Mouse (Mus musculus): ENCODE measurements around the gene Foxb1.

Foxb1 gene

DNA sequence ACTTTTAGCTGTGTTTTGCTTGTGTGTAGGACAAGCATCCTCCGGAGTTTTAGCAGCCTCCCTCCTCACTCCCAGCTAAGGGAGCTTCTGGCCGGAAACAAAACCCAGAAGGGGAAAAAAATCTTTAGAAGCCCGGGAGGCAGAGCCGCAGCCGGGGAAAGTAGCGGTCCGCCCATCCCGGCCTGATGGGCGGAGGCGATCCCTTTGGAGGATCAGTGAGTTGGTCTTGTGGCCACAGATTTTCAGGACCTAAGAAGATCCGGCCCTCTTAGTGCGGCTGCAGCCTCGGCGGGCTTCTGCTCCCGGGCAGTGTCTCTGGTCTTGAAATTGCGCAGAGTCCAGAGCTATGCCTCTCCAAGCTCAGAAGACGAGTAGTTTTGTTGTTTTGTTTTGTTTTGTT lies 2.2 kb downstream of the Foxb1 start:
- no peak for ATAC-seq (ENCODE audit: insufficient number of reproducible peaks, low FRiP score, low TSS enrichment)

DNA sequence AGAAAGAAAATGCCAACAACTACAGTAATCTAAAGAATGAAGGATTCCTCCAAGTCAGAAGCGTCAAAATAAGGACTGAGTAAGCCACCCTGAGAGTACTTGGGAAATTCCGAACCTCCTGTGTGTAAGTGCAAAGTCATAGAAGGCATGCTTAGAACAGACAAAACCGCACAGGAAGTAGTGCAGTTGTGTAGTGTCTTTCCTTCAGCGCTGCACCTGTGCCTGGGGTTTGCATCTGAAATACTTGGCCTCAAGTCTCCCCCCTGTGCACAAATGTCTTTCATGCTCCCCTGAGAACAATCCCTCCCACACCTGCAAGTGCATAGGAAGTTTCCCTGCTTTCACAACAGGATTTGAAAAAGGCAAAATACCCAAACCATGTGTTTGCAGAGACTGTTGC lies 3.5 kb downstream of the Foxb1 start:
- no peak for ATAC-seq (ENCODE audit: insufficient number of reproducible peaks, low FRiP score, low TSS enrichment)

DNA sequence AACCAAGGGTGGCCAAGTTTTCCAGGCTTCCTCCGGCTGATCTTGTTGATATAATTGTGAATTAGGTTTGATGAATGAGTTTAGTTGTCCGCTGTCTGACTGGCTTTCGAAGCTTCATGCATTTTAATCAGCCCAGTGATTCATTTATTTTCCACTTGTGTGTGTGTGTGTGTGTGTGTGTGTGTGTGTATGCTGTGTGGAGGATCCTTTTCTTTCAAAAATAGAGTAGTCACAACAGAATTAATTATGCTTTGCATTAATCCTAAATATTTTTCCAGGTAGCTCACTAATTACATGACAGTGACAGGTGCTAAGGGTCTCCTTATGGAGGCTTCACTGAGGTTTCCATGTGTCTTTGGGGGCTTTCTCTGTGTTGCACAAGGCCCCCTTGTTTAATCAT lies 4.3 kb downstream of the Foxb1 start:
- ATAC-seq (ENCODE audit: insufficient number of reproducible peaks, low FRiP score, low TSS enrichment): no peak

DNA sequence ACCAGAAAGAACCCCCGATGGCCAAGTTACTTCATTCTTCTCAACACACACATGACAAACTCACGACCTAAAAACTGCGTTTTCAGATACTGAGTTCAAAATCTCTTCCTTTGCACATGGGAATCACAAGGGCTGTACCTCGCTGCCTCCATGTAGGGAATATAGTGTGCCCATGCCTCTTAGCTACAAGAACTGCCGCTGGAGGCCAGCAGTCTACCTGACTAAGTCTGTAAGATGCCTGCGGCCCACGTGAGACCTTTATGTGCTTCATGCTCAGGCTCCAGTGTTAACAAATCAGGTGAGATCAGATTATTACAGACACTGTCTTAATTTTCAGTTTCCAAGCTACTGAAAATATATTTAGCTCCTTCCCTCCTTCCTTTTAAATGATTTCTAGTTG lies 4.7 kb downstream of the Foxb1 start:
- no peak for ATAC-seq (ENCODE audit: insufficient number of reproducible peaks, low FRiP score, low TSS enrichment)

DNA sequence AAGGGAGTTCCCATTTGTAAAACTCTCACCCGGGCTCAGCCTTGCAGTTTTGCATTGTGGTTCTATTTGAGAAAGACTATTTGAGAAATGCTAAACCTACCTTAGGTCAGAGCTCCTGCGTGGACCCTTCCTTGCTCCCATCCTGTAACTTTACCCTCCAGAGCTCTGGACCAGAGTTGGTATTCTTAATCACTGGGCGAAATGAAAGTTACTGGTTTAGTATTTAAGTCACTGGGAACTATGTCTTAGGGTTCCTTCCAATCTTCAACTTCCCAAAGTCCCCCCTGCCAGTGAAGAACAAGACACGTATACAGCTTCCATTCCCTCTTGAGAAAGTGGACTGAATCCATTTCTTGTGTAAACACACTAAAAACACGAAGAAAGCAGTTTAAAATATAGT lies 5.6 kb downstream of the Foxb1 start:
- ATAC-seq (ENCODE audit: insufficient number of reproducible peaks, low FRiP score, low TSS enrichment): no peak

DNA sequence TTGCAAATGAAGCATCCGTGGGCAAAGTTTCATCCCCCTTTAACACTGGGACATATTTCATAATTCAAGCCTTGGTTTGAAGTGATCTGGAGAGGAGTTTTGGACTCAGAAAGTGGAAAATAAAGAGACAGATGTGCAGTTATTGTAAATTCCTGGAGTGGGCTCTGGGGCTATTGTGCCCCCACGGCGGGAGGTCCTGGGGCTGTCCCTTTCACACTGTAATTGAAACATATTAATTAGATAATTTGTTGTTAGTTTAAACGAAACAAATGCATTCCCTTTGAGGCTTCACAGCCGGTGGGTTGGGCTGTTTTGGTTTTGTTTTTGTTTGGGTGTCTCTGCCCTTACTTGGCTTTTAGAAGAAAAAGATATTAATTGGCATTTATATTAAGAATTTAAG lies 6.0 kb downstream of the Foxb1 start:
- no peak for ATAC-seq (ENCODE audit: insufficient number of reproducible peaks, low FRiP score, low TSS enrichment)

DNA sequence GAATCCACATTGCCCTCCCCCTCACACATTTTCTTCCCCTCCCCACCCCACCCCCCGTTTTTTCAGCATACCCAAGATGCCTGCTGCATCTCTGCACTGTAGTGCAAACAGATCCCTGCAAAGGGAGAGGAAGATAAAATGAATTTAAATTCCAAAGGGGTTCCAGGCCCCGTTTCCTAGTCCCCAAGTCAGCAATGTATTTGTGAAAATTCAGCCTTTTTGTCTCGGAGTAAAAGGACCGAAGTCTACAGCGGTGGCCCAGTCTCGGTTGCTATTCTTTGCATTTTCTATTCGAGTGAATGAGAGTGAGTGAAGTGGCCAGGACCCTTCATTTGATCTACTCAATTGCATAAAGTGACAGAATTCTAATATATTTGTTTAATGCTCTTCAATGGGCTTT lies 6.4 kb downstream of the Foxb1 start:
- ATAC-seq (ENCODE audit: insufficient number of reproducible peaks, low FRiP score, low TSS enrichment): no peak

DNA sequence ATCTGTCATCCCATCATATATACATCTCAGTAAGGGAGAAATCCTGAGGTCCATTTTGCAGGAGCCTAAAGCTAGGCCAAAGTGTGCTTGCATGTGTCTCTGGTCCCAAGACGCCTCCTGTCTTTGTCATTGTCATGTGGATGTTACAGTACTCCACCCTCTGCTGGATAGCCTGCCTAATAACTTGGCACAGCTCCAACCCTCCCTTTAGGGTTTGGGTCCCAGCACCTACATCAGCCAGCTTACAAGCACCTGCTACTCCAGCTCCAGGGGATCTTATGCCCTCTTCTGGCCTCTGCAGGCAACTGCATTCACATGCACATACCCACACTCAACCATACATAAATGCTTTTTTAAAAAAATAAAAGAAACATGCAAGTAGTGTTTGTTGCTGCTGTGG lies 12.8 kb downstream of the Foxb1 start:
- no peak for ATAC-seq (ENCODE audit: insufficient number of reproducible peaks, low FRiP score, low TSS enrichment)

DNA sequence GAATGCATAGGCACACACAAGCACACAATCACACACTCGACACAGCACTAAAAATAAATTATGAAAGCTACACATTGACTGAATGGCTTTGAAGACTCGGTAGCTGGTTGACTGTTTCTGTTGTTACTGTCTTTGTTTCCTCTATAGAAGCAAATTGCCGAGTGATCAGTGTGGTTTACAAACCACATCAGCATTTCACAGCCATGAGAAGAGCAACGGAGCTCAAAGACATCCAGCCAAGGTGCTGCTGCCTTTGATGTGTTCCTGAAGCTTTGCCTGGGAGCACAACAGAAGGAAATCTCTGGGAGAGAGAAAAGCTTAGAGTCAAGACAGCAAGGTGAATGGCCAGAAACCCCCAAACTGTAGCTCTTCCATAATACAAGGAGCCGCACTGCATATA lies 32.0 kb downstream of the Foxb1 start:
- no peak for ATAC-seq (ENCODE audit: insufficient number of reproducible peaks, low FRiP score, low TSS enrichment)

DNA sequence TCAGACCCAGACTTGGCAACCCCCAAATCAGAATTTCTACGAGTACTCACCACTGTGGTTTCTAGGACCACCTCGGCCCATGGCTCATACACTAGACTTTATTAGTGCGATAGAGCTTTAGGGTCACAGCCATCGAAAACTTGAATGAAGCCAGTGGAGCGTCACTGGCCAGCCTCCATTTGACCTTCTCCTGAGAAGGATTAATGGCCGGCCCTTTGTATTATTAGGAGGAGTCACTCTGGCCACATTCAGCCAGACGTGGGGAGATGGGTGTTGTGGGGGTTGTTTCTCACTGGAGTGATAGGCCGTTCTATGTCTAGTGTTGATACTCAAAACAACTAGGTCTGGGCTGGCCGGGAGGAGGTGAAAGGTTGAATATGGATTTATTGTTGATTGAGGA lies 42.3 kb downstream of the Foxb1 start:
- no peak for ATAC-seq (ENCODE audit: insufficient number of reproducible peaks, low FRiP score, low TSS enrichment)

DNA sequence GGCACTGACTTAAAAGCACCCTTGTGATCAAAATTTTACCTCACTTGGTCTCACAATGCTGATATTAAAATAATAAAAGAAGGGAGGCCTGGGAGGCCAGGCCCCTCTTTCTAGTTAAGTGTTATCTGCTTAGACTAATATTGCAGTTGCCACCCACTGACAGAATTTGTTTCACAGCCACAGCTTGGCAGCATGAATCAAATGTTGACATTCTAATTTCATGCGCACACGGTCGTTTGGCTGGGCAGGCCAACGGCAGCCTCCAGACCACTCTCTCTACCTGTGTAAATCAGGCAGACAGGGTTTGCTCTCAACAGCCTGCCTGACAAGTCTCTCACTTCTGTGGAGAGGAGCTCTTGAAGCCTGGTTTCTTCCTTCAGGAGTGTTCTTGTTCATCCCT lies 44.4 kb downstream of the Foxb1 start:
- no peak for ATAC-seq (ENCODE audit: insufficient number of reproducible peaks, low FRiP score, low TSS enrichment)

DNA sequence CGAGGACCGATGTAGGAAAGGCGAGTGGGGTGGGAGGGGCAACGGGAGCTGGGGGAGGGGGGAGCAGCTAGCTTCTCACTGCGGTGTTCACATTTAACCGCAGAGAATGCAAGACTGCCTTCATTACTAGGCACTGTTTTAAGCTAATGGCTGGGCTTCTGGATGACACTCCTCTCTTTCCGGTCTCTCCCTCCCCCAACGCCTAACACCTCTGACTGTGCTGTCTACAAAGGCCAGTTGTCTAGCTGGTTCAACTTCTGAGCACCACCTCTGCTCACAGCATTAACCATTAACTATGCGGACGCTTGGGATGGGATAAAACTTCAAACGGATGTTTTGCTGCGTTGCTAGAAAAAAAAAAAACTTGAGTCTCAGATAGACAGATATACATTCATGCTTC lies 45.3 kb downstream of the Foxb1 start:
- no peak for ATAC-seq (ENCODE audit: insufficient number of reproducible peaks, low FRiP score, low TSS enrichment)

DNA sequence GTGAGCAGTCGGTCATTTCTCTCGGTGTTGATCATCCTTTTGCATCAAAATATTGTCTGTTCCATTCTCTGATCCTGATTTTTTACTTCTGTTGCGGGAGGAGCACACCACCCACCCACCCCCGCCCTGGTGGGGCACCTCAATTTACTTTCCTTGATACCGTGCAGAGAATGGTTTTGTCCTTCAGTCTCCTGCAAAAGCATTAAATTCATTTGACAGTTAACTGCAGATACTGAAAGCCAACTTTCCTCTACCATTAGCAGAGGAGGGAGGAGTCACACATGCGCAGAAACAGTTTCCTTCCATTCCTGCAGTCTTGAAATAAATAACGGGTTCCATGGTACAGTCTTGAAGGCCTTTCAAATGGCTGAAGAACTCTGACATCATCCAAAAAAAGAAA lies 46.4 kb downstream of the Foxb1 start:
- ATAC-seq (ENCODE audit: insufficient number of reproducible peaks, low FRiP score, low TSS enrichment): no peak

DNA sequence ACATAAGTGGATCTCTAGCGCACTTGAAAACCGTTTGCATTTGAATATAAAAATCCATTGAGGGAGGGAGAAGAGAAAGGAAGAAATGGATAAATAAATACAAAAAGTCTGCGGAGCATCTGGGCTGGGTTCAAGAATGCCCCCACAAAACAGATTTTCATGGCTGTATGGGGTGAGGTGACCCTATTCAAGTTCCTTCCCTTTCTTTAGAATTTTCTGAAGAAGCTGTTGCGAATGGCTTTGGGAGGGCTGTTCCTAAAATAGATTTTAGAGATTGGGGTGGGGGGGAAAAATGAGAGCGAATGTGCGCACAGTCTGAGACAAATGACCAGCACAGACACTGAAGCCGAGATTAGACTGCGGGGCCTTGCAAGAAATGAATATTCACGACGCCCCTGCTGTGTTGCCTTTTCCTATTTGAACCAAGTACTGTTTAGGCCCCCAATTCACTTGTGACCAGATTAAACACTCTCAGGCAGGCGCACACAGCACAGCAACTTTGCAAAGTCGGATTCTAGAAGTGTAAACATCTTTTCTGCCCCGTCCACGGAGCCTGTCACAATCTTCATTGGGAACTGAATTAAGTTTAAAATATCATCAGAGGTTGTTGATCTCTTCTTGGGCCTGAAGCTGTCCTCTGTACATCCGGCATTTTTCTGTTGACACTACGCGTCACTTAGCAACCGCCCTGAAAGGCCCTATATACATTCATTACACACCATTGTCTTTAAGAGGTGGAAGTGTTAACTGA lies 47.0 kb downstream of the Foxb1 start:
- ATAC-seq (ENCODE audit: insufficient number of reproducible peaks, low FRiP score, low TSS enrichment): no peak

DNA sequence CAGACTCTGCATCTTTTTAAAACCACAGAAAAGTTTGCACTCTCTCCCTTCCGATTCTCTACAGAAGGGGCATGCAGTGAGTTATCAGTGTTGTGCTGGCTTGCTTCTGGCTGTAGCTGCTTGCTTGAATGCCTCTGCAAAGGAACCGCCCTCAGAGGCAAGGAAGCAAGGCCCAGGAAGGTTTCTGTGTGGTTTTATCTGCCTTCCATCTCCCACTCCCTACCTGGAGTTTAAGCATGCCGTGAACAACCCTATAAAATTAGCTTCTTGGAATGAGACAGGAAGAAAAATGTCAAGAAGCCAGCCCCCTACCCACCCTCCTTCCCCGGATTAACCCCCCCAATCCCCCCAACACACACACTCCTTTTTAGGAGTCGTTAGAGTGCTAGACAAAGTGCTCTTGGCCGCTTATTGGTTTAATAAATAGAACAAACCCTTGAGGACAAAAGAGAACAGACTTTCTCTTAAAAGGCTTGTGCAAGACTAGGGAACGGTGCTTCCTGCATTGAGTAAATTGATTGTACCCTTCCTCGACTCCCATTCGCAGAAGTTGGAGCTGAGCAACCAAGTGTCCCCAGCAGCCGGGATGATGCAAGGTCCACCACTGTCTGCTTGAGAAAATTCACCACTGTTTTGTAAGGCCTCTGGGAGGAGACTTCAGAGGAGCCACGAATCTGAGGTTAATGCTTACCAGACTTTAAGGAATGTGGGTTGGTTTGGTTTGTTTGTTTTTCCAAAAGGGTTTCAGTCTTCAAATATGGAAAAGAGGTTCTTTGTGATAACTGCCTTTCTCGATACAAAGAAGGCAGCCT lies 47.8 kb downstream of the Foxb1 start:
- no peak for ATAC-seq (ENCODE audit: insufficient number of reproducible peaks, low FRiP score, low TSS enrichment)

Data from cerebellum, adult (tissue).